9 mouse cellular contexts compared by ENCODE assay signal in the genomic region with DNA sequence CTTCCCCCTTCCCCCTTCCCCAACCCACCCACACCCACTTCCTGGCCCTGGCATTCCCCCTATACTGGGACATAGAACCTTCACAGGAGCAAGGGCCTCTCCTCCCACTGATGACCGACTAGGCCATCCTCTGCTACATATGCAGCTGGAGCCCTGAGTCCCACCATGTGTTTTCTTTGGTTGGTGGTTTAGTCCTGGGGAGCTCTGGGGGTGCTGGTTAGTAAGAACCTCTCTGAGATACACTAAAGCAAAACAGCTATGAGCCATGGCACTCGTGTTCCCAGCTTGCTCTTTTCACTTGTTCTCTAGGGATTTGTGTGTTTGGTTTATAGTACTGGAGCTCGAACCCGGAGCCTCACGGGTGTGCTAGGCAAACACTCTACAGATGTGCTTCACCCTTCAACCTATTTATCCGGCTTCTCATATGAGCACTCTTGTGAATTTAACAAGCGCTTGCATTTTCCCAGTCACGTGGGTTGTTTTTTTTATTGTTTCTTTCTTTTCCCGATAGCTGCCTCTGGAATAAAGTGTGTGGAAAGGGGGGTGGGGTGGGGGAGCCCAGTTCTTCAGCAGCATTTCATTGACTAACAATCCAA. TPM values are rescaled to one million over a fixed set of nuclear protein-coding genes. Genes with fewer than 3 reads are reported as not detected.
A peak's percentile ranks its signal among the peaks of the same experiment; 100 is the strongest.
DNase-seq lines count a peak whose midpoint lies in the region; ATAC-seq and TF ChIP-seq lines count a peak whose summit lies in the region.
"Had no signal": no experiment of that assay in that cellular context is flagged by ENCODE, and none has a peak within 500 bp of the region (broad histone marks: within the 10 kb centered on the region; RNA-seq: fewer than 3 reads in every experiment).

No protein-coding gene starts in this region.

- 78% methylated on average over 9 of the region's 9 CpGs for WGBS in heart, embryonic 10.5 days
- 72% methylated on average over 9 of the region's 9 CpGs for WGBS in neural tube, embryonic 12.5 days
- 27% methylated on average over 9 of the region's 9 CpGs for WGBS in limb, embryonic 14.5 days

- H3K9me3 ChIP-seq in heart, embryonic 10.5 days = no peaks in the 10 kb centered on the region
- no peaks in the 10 kb centered on the region for H3K9me3 ChIP-seq in neural tube, embryonic 12.5 days
- H3K9me3 ChIP-seq in limb, embryonic 14.5 days (ENCODE audit: control insufficient read depth, low read length) = no peaks in the 10 kb centered on the region

- no peak overlapping the region for H3K9ac ChIP-seq in neural tube, embryonic 12.5 days
- 0 out of 2 replicates have a peak overlapping the region, but pooled peaks have one; percentile 1 for H3K9ac ChIP-seq in limb, embryonic 14.5 days (ENCODE audit: low read depth, low read length, severe bottlenecking)

- intact Hi-C loops in heart, postnatal 14 days (cut with DNase I) = no loop called here

- H3K27me3 ChIP-seq in heart, embryonic 10.5 days (ENCODE audit: insufficient read depth, poor library complexity, severe bottlenecking) = no peaks in the 10 kb centered on the region
- no peaks in the 10 kb centered on the region for H3K27me3 ChIP-seq in neural tube, embryonic 12.5 days (replicated peaks)
- no peaks in the 10 kb centered on the region for H3K27me3 ChIP-seq in limb, embryonic 14.5 days (ENCODE audit: control insufficient read depth, insufficient read depth, low read length)

- DNase-seq in heart, embryonic 10.5 days (ENCODE audit: low spot score) = no peak
- DNase-seq in heart, postnatal 14 days = no peak
- DNase-seq in neural tube, embryonic 10.5 days (ENCODE audit: extremely low spot score, low spot score) = no peak
- peak; percentile 42 for DNase-seq in limb, embryonic 14.5 days (ENCODE audit: low spot score)
- DNase-seq in right cerebral cortex, adult 18-20 months = no peak
- no peak for DNase-seq in cerebellum, adult 9-10 months
- DNase-seq in left cerebral cortex, adult 8-10 months (ENCODE audit: low spot score in 2 of 2) = no peak
- DNase-seq: cerebellum, postnatal 36 days had no signal

- peaks cover 75% of the 10 kb centered on the region for H3K4me1 ChIP-seq in heart, embryonic 10.5 days
- peaks cover 9% of the 10 kb centered on the region for H3K4me1 ChIP-seq in neural tube, embryonic 12.5 days
- H3K4me1 ChIP-seq in limb, embryonic 14.5 days (ENCODE audit: control insufficient read depth, insufficient read depth, low read length) = peaks cover 45% of the 10 kb centered on the region

- H3K4me2 ChIP-seq in neural tube, embryonic 12.5 days (replicated peaks) = 0 out of 2 replicates have a peak overlapping the region, but pooled peaks have one; percentile 4
- 0 out of 2 replicates have a peak overlapping the region, but pooled peaks have one; percentile 4 for H3K4me2 ChIP-seq in limb, embryonic 14.5 days (replicated peaks; ENCODE audit: low read depth, low read length, severe bottlenecking)

- no peak overlapping the region for H3K4me3 ChIP-seq in heart, embryonic 10.5 days
- H3K4me3 ChIP-seq in neural tube, embryonic 12.5 days = no peak overlapping the region
- no peak overlapping the region for H3K4me3 ChIP-seq in limb, embryonic 14.5 days (replicated peaks; ENCODE audit: low read length)

- no peak for TF ChIP-seq POLR2A in limb, embryonic 14.5 days (IDR thresholded peaks at IDR 0.05; ENCODE audit: borderline replicate concordance, extremely low read depth, insufficient read depth, insufficient read length)

- ATAC-seq in neural tube, embryonic 12.5 days (ENCODE audit: low FRiP score, low read depth) = no peak
- peak; percentile 47; the same call in 1 of the 2 replicates for ATAC-seq in limb, embryonic 14.5 days (ENCODE audit: low FRiP score, low read depth)

- H3K27ac ChIP-seq in heart, embryonic 10.5 days = peak overlapping the region; percentile 62; the same call in 1 of the 2 replicates
- H3K27ac ChIP-seq in neural tube, embryonic 12.5 days = no peak overlapping the region
- peak overlapping the region; percentile 84 for H3K27ac ChIP-seq in limb, embryonic 14.5 days (replicated peaks; ENCODE audit: low read depth, low read length)

- H3K36me3 ChIP-seq in heart, embryonic 10.5 days = peaks cover 34% of the 10 kb centered on the region
- H3K36me3 ChIP-seq in neural tube, embryonic 12.5 days = peaks cover 13% of the 10 kb centered on the region
- peaks cover 16% of the 10 kb centered on the region for H3K36me3 ChIP-seq in limb, embryonic 14.5 days (ENCODE audit: control insufficient read depth, insufficient read depth, low read length)

RNA-seq across cellular contexts. Expression of gene Clic4, which starts 14.6 kb away (rescaled TPM):
- 263 and 343 TPM in 2 replicates for polyA plus RNA-seq in heart, embryonic 10.5 days (2016; fragmentation: Nextera tagmentation; extraction: Ambion mirVana)
- total RNA-seq in heart, postnatal 14 days (2021) = 100 to 1,000 TPM; 251 to 264 TPM
- 150 and 151 TPM in 2 replicates for polyA plus RNA-seq in neural tube, embryonic 12.5 days (2016; fragmentation: Nextera tagmentation; extraction: Ambion mirVana)
- polyA plus RNA-seq in limb, embryonic 14.5 days (2012; rRNA removed) = 68.0 and 72.1 TPM in 2 replicates
- 88.2 and 98.9 TPM in 2 replicates for polyA plus RNA-seq in limb, embryonic 14.5 days (2014; fragmentation: Nextera tagmentation; extraction: Ambion mirVana)
- 10 to 100 TPM; 40.1 to 47.4 (median 42.7) TPM for total RNA-seq in left cerebral cortex, adult 8-10 months (2022)
